Mouse (Mus musculus) liver, embryonic 13.5 days (tissue): ENCODE measurements around the gene Etl4. TPM values are rescaled to one million over a fixed set of nuclear protein-coding genes. Genes with fewer than 3 reads are reported as not detected.

Experiments
- microRNA-seq: library from miRNA; unstranded; fragments of <30 nt; microRNA quantifications from one replicate; pipeline ENCODE4, GENCODE M21; 2016
- polyA plus RNA-seq: library from polyadenylated mRNA; unstranded; fragments of >200 nt; fragmentation: Nextera tagmentation; extraction: Ambion mirVana; gene quantifications from 2 replicates; pipeline ENCODE4 v1.2.1, GENCODE M21; 2015

Gene Etl4
- polyA plus RNA-seq, 1 experiment from 2014 or later = 2.7 TPM

Small RNA genes within 50 kb of the gene (microRNA-seq; reads per million reads assigned to microRNA genes)
- not detected for gene Gm44457
